Mouse (Mus musculus): ENCODE results near the gene Ap4e1.
"Not testable (repeated sequence)": the region's sequence is repeated elsewhere in the genome, so short reads cannot be mapped to it uniquely, and the experiment has no call there.

Ap4e1 gene

DNA sequence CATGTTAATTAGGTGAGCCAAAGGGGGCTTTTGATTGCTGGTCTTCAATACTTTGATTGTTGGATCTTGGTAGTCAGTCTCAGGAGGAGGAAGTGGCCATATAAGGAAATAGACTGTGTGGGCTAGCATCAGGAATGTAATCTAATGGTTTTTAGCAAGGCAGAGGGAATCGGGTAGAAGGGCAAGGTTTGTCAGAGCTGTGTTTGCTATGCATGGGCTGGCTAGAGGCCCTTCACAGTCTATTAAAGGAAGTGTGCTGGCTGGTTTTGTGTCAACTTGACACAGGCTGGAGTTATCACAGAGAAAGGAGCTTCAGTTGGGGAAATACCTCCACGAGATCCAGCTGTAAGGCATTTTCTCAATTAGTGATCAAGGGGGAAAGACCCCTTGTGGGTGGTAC, 70.5 kb downstream of the Ap4e1 start:
- DNase-seq: not testable (repeated sequence)

DNA sequence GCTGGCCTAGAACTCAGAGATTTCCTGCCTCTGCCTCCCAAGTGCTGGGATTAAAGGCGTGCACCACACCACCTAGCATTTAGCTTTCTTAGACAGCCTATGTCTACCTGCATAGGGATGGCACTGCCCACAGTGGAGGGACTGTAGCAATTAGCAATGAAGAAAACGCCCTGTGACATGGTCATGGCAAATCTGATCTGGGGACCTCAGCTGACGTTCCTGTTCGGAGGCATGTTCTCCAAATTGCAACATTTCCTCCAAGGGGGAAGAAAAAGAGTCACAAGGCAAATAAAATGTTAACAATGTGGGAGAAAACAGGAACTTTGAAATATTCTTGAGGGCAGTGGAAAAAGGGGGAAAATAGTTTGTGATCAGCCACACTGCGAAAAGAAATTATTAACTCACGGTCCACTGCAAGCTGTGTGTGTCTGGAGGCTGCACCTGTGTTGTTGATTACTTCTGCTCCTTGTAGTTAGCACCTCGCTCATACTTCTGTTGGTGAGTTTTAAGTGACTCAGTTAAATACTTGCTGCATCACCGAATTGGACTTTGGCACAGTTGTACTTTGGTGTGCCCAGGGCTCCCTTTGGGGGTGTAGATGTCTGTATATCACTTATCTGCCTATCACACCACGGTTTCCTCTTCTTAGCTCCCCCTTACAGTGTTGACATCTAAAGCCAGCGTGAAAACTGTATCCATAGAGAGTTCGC, 71.5 kb downstream of the Ap4e1 start:
- DNase-seq: no peak

- DNase-seq: no peak
These were observed 72.2 kb downstream of the Ap4e1 start for GRCm38 (mm10) chr2:127080591-127081218.

- no peak for DNase-seq
These were observed 77.7 kb downstream of the Ap4e1 start for GRCm38 (mm10) chr2:127086235-127086634.

- DNase-seq: not testable (repeated sequence)
These were observed 81.6 kb downstream of the Ap4e1 start for GRCm38 (mm10) chr2:127090151-127090550.

- DNase-seq: no peak
These were observed 83.5 kb downstream of the Ap4e1 start for GRCm38 (mm10) chr2:127092000-127092399.

- no peak for DNase-seq
These were observed 100.5 kb downstream of the Ap4e1 start for GRCm38 (mm10) chr2:127108986-127109385.

All from layer of hippocampus, adult 9-11 months (tissue).